Mouse (Mus musculus) myocyte (in vitro differentiated cells): ENCODE data around the gene Zfp672. TPM values are rescaled to one million over a fixed set of nuclear protein-coding genes. Genes with fewer than 3 reads are reported as not detected.

Source experiments
- H3K27me3 ChIP-seq: one replicate; pipeline ENCODE4 v1.6.1; 2011; ENCODE audit not compliant: control insufficient read depth, insufficient read depth, insufficient read length
- H3K36me3 ChIP-seq: one replicate; pipeline ENCODE4 v1.6.1; 2011; ENCODE audit not compliant: control insufficient read depth, insufficient read depth
- H3K4me2 ChIP-seq: one replicate; pipeline ENCODE4 v1.6.1; 2011; ENCODE audit warnings: low read depth, control low read depth
- H3K4me3 ChIP-seq: one replicate; pipeline ENCODE4 v1.5.1; 2011; ENCODE audit warnings: mild to moderate bottlenecking, control low read depth, moderate library complexity
- H3K79me2 ChIP-seq: one replicate; pipeline ENCODE4 v1.6.1; 2011; ENCODE audit not compliant: control insufficient read depth, insufficient read depth
- H3ac ChIP-seq: one replicate; pipeline ENCODE4 v1.6.1; 2011; ENCODE audit not compliant: control insufficient read depth, insufficient read length
- CEBPB ChIP-seq: IDR thresholded peaks from 2 replicates; pipeline ENCODE4 v1.6.1; 2011; ENCODE audit warnings: mild to moderate bottlenecking, moderate library complexity; ENCODE audit not compliant: poor library complexity, insufficient read depth, severe bottlenecking
- E2F4 ChIP-seq: IDR thresholded peaks from one replicate; pipeline ENCODE4 v1.6.1; 2011; ENCODE audit warnings: mild to moderate bottlenecking, control low read depth, moderate library complexity; ENCODE audit not compliant: insufficient read depth
- MAX ChIP-seq: IDR thresholded peaks from one replicate; pipeline ENCODE4 v1.6.1; 2011; ENCODE audit warnings: low read depth, mild to moderate bottlenecking, control low read depth
- MYOD1 ChIP-seq, 3 experiments: IDR thresholded peaks; one replicate each; pipeline ENCODE4 v1.6.1; 2011; ENCODE audit warnings: control low read depth in 2 of 3, low read depth in 2 of 3, mild to moderate bottlenecking in 2 of 3, moderate library complexity in 1 of 3; ENCODE audit not compliant: insufficient read length in 2 of 3, control insufficient read depth in 1 of 3
- MYOG ChIP-seq, 3 experiments: IDR thresholded peaks; one replicate each; pipeline ENCODE4 v1.6.1; 2011; ENCODE audit warnings: control low read depth in 2 of 3, low read depth in 2 of 3, mild to moderate bottlenecking in 2 of 3; ENCODE audit not compliant: insufficient read length in 2 of 3, control insufficient read depth in 1 of 3, insufficient read depth in 1 of 3
- POLR2A ChIP-seq: IDR thresholded peaks from one replicate; pipeline ENCODE4 v1.6.1; 2011; ENCODE audit warnings: low read depth, mild to moderate bottlenecking, control low read depth, moderate library complexity; ENCODE audit not compliant: insufficient read length
- POLR2AphosphoS2 ChIP-seq: IDR thresholded peaks from one replicate; pipeline ENCODE4 v1.6.1; 2011; ENCODE audit warnings: low read depth, control low read depth; ENCODE audit not compliant: insufficient read length
- REST ChIP-seq: IDR thresholded peaks from one replicate; pipeline ENCODE4 v1.6.1; 2011; ENCODE audit warnings: mild to moderate bottlenecking, control low read depth, moderate library complexity; ENCODE audit not compliant: insufficient read depth, insufficient read length
- SRF ChIP-seq: IDR thresholded peaks from one replicate; pipeline ENCODE4 v1.6.1; 2011; ENCODE audit warnings: low read depth; ENCODE audit not compliant: control insufficient read depth, insufficient read length
- TCF12 ChIP-seq: IDR thresholded peaks from one replicate; pipeline ENCODE4 v1.6.1; 2011; ENCODE audit warnings: mild to moderate bottlenecking, control low read depth; ENCODE audit not compliant: poor library complexity, insufficient read depth, severe bottlenecking
- TCF3 ChIP-seq: IDR thresholded peaks from one replicate; pipeline ENCODE4 v1.6.1; 2011; ENCODE audit warnings: low read depth, control low read depth; ENCODE audit not compliant: insufficient read length
- USF1 ChIP-seq: IDR thresholded peaks from one replicate; pipeline ENCODE4 v1.6.1; 2011; ENCODE audit warnings: low read depth, mild to moderate bottlenecking, control low read depth, moderate library complexity
- polyA plus RNA-seq: library from polyadenylated mRNA; unstranded; fragments of >200 nt; fragmentation: generic; extraction: Trizol; gene quantifications from one replicate; pipeline ENCODE4 v1.2.1, GENCODE M21; 2012; ENCODE audit warnings: missing spikeins

Gene Zfp672
- polyA plus RNA-seq, 1 experiment: 15.7 TPM

DNA sequence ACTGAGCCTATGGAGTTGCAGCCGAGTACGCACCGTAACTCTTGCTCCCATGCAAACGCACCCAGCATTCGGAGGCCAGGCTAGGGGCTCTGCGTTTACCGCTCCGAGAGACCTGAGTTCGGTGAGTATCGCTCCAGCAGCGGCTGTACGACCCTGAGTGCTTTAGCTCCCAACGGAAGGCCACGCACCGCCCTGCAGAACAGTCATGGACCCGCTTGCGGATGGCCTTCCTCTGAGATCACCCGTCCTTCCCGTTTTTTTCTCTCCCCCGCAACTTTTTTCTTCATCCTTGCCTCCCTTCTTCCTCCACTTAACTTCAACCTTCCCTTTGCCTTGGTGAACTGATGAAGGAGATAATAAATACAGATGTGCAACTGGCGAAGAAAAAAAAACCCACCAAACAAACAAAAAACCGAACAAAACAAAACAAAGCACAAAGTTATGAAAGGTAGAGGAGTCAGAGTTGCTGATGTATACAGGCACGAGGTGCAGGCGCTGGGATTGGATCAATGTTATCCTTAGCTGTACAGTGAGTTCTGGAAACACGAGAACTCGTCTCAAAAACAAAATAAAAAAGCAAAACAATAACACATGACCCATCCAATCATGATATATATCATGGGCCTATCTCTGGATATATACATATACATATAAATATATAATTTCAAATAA, 27.2 kb downstream of the Zfp672 start:
- Histone ChIP-seq H3ac (no peak overlapping the region), H3K36me3 (no peaks in the 10 kb centered on the region), H3K27me3 (no peaks in the 10 kb centered on the region), H3K4me2 (peak overlapping the region; percentile 87), H3K4me3 (peak overlapping the region; percentile 37), H3K79me2 (no peaks in the 10 kb centered on the region)
- peak; percentile 2 for TF ChIP-seq POLR2A
- TF ChIP-seq MYOD1 (IDR thresholded peaks at IDR 0.05; ENCODE audit: control insufficient read depth in 1 of 3, insufficient read length in 2 of 3, low read depth in 2 of 3): no peak

DNA sequence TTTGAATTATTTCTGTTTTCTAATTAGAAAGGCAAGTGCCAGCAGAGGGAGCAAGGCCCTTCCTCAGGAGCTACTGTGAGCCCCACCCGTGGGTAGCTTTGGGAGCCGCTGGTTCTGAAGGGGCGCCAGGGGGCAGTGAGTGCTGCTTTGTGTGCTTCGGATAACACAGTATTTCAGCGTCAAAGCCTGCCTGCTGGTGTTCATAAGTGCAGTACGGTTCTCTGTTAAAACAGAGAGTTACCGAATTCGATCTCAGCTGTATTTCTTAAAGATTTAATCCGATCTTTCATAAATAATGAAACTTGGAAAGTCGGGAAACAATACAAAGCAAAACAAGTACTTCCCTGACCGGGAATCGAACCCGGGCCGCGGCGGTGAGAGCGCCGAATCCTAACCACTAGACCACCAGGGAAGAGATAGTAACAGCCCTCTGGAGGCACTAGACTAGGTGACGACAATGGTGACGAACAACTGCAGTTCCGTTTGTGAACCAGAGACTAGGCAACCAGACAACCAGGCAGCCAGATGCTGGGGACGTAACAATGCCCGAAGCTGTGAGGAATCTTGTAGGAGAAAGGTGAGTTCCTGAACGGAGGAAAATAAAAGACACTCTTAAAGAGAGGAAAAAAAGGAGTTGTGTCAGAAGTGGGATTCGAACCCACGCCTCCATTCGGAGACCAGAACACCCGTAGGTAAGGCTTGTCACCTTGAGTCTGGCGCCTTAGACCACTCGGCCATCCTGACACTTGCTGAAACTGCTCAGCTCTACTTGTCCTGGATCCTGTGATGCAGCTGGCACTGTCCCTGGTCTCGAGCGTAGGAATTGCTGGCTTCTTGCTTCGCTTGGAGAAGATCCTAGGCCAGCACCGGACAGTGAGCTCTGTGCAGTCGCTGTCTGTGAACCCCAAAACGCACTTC, 28.0 kb downstream of the Zfp672 start:
- Histone ChIP-seq H3K4me2 (peak overlapping the region; percentile 98), H3K36me3 (no peaks in the 10 kb centered on the region), H3K4me3 (peak overlapping the region; percentile 37), H3ac (no peak overlapping the region), H3K27me3 (no peaks in the 10 kb centered on the region), H3K79me2 (no peaks in the 10 kb centered on the region)
- no peak for TF ChIP-seq TCF3
- TF ChIP-seq POLR2A: peak; percentile 13

DNA sequence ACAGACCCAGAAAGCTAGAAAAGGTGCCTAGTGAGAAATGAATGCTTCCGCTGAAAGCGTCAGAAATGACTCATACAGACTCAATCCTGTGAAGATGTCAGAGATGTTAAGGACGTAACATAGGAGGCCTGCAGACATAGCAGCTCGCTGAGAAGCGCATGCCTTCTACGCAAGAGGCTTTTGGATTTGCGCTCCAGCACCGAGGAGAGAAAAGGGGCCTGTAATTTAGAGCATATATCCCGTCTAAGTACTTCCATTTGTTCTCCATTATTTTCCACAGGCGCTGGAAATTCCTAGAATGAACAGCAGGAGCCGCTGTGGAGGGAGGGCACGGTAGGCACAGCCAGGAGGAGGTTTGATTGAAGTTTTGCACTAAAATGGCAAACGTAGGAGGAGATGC, 29.1 kb downstream of the Zfp672 start:
- Histone ChIP-seq H3K36me3 (no peaks in the 10 kb centered on the region), H3K4me2 (peak overlapping the region; percentile 98), H3K27me3 (no peaks in the 10 kb centered on the region), H3K79me2 (no peaks in the 10 kb centered on the region), H3K4me3 (peak overlapping the region; percentile 37), H3ac (no peak overlapping the region)
- TF ChIP-seq POLR2A (no peak), MYOD1 (IDR thresholded peaks at IDR 0.05; ENCODE audit: control insufficient read depth in 1 of 3, insufficient read length in 2 of 3, low read depth in 2 of 3) (no peak), MYOG (IDR thresholded peaks at IDR 0.05; ENCODE audit: control insufficient read depth in 1 of 3, insufficient read depth in 1 of 3, insufficient read length in 2 of 3, low read depth in 2 of 3) (no peak), SRF (no peak), CEBPB (no peak), POLR2AphosphoS2 (no peak), USF1 (no peak), TCF3 (no peak), E2F4 (no peak), REST (no peak), MAX (no peak), TCF12 (no peak)

- TF ChIP-seq MAX: no peak
- no peak for TF ChIP-seq CEBPB
- H3K79me2 ChIP-seq: no peaks in the 10 kb centered on the region
- no peak overlapping the region for H3K4me3 ChIP-seq
- H3K27me3 ChIP-seq: no peaks in the 10 kb centered on the region
- no peaks in the 10 kb centered on the region for H3K36me3 ChIP-seq
- no peak overlapping the region for H3K4me2 ChIP-seq
- H3ac ChIP-seq: no peak overlapping the region
Observed at GRCm38 (mm10) chr11:58297396-58297795, 32.7 kb downstream of the Zfp672 start.

DNA sequence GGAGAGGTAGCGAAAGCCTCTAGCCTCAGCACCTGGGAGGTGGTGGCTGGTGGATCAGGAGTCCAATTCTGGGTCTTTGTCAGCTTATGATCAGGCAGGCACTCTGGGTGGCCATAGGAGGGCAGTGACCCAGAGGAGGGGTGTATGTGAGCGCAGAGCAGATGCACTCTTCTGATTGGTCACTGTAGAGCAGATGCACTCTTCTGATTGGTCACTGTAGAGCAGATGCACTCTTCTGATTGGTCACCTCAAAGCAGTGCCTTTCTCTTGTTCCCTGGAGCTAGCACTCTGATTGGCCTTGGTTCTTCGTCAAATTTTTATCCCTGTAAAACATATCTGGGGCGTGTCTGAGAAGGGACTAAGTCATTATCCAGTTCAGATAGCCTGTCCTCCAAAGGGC, 37.3 kb downstream of the Zfp672 start:
- no peak overlapping the region for H3K4me2 ChIP-seq
- no peak overlapping the region for H3K4me3 ChIP-seq
- H3K79me2 ChIP-seq: no peaks in the 10 kb centered on the region
- H3ac ChIP-seq: no peak overlapping the region
- H3K27me3 ChIP-seq: no peaks in the 10 kb centered on the region
- no peak for TF ChIP-seq TCF12
- no peaks in the 10 kb centered on the region for H3K36me3 ChIP-seq

DNA sequence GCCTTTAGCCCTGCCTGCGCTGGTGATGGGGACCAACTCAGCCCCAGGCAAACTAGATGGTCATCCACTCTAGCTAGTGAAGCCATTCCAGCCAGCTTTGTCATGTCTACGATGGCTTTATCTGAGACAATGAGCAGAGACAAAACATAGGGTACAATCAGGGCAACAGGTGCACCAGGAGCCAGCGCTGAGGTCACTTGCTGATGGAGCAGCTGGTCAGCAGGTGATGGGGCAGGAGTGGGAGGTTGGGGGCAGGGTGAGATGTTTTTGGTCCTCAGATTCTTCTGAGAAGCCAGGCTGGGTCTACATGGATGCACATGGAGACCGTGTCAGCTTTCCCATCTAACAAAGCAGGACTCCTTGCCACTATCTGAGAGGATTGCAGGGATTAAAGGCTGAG, 39.3 kb downstream of the Zfp672 start:
- Histone ChIP-seq H3K36me3 (no peaks in the 10 kb centered on the region), H3ac (no peak overlapping the region), H3K79me2 (no peaks in the 10 kb centered on the region), H3K27me3 (peaks cover 19% of the 10 kb centered on the region), H3K4me2 (no peak overlapping the region), H3K4me3 (no peak overlapping the region)
- TF ChIP-seq TCF12 (peak; percentile 78), MAX (no peak), MYOD1 (IDR thresholded peaks at IDR 0.05; ENCODE audit: control insufficient read depth in 1 of 3, insufficient read length in 2 of 3, low read depth in 2 of 3) (peak in 2 of 3 experiments; percentile 90 to 99), CEBPB (no peak), REST (no peak), E2F4 (no peak), MYOG (IDR thresholded peaks at IDR 0.05; ENCODE audit: control insufficient read depth in 1 of 3, insufficient read depth in 1 of 3, insufficient read length in 2 of 3, low read depth in 2 of 3) (peak in 2 of 3 experiments; percentile 82 to 91), TCF3 (peak; percentile 85), SRF (no peak), USF1 (no peak), POLR2A (no peak), POLR2AphosphoS2 (no peak)
